In the genomic region with DNA sequence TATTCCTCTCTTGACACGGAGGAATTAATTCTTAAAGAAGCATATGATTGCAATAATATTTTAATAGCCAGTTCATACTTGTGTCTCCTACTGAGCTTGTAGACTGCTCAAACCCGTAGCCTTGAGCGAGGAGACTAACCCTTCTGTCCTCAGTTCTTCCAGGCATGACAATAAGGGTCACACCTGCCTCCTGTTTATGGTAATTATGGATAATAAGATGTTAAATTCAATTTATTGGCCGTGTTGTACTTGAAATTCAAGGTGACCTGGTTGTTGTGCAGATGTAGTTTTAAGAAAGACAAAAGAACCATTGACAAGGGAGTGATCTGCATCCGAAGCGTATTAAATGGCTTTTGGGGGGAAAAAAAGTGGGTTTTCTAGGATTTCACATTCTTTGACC, we compare ENCODE assay signal across 27 mouse cellular contexts.
A peak's percentile ranks its signal among the peaks of the same experiment; 100 is the strongest.
DNase-seq lines count a peak whose midpoint lies in the region; ATAC-seq and TF ChIP-seq lines count a peak whose summit lies in the region.
"Had no signal": no experiment of that assay in that cellular context is flagged by ENCODE, and none has a peak within 500 bp of the region (broad histone marks: within the 10 kb centered on the region; RNA-seq: fewer than 3 reads in every experiment).

No protein-coding gene starts in this region.

- WGBS in midbrain, embryonic 11.5 days = 79% methylated on average over 6 of the region's 6 CpGs
- 74% methylated on average over 6 of the region's 6 CpGs for WGBS in midbrain, embryonic 14.5 days

- no peaks in the 10 kb centered on the region for H3K27me3 ChIP-seq in midbrain, embryonic 11.5 days (ENCODE audit: control insufficient read depth, insufficient read depth, low read length)
- H3K27me3 ChIP-seq in midbrain, embryonic 14.5 days (ENCODE audit: control insufficient read depth, insufficient read depth, low read length) = no peaks in the 10 kb centered on the region
- H3K27me3 ChIP-seq: embryonic facial prominence, embryonic 12.5 days; embryonic facial prominence, embryonic 15.5 days; heart, embryonic 13.5 days had no signal

- no peaks in the 10 kb centered on the region for H3K9me3 ChIP-seq in midbrain, embryonic 11.5 days (ENCODE audit: control insufficient read depth, low read length)
- no peaks in the 10 kb centered on the region for H3K9me3 ChIP-seq in midbrain, embryonic 14.5 days (ENCODE audit: control insufficient read depth, low read length)
- H3K9me3 ChIP-seq: embryonic facial prominence, embryonic 12.5 days; embryonic facial prominence, embryonic 15.5 days; heart, embryonic 10.5 days; heart, embryonic 13.5 days had no signal

- H3K9ac ChIP-seq in midbrain, embryonic 11.5 days (ENCODE audit: low read length) = no peak overlapping the region
- no peak overlapping the region for H3K9ac ChIP-seq in midbrain, embryonic 14.5 days (replicated peaks; ENCODE audit: low read length)
- H3K9ac ChIP-seq: embryonic facial prominence, embryonic 12.5 days; embryonic facial prominence, embryonic 15.5 days; forebrain, postnatal 0 days; heart, embryonic 13.5 days; hindbrain, embryonic 14.5 days had no signal

- H3K36me3 ChIP-seq in midbrain, embryonic 11.5 days (ENCODE audit: control insufficient read depth, insufficient read depth, low read length) = no peaks in the 10 kb centered on the region
- H3K36me3 ChIP-seq in midbrain, embryonic 14.5 days (ENCODE audit: control insufficient read depth, insufficient read depth, low read length) = no peaks in the 10 kb centered on the region
- H3K36me3 ChIP-seq: embryonic facial prominence, embryonic 12.5 days; embryonic facial prominence, embryonic 15.5 days; heart, embryonic 10.5 days; heart, embryonic 13.5 days had no signal

- no peak overlapping the region for H3K4me2 ChIP-seq in midbrain, embryonic 11.5 days
- no peak overlapping the region for H3K4me2 ChIP-seq in midbrain, embryonic 14.5 days (ENCODE audit: low read length)
- H3K4me2 ChIP-seq: embryonic facial prominence, embryonic 12.5 days; embryonic facial prominence, embryonic 15.5 days; heart, embryonic 13.5 days; hindbrain, embryonic 14.5 days had no signal

- no peak overlapping the region for H3K4me3 ChIP-seq in midbrain, embryonic 11.5 days (ENCODE audit: low read depth, low read length)
- H3K4me3 ChIP-seq in midbrain, embryonic 14.5 days (replicated peaks; ENCODE audit: low read depth, low read length) = no peak overlapping the region
- no peak overlapping the region for H3K4me3 ChIP-seq in layer of hippocampus, adult 2 months
- H3K4me3 ChIP-seq: embryonic facial prominence, embryonic 12.5 days; embryonic facial prominence, embryonic 15.5 days; heart, adult 2 months; heart, embryonic 10.5 days; heart, embryonic 13.5 days had no signal

- H3K27ac ChIP-seq in midbrain, embryonic 11.5 days (ENCODE audit: low read depth, low read length) = no peak overlapping the region
- no peak overlapping the region for H3K27ac ChIP-seq in midbrain, embryonic 14.5 days (replicated peaks; ENCODE audit: low read depth, low read length)
- no peak overlapping the region for H3K27ac ChIP-seq in layer of hippocampus, adult 2 months
- H3K27ac ChIP-seq: embryonic facial prominence, embryonic 12.5 days; embryonic facial prominence, embryonic 15.5 days; heart, adult 2 months; heart, embryonic 10.5 days; heart, embryonic 13.5 days; hindbrain, embryonic 14.5 days; hindbrain, postnatal 0 days had no signal

- no peak for ATAC-seq in midbrain, embryonic 11.5 days (ENCODE audit: low FRiP score)
- ATAC-seq in midbrain, embryonic 14.5 days (ENCODE audit: low FRiP score, low TSS enrichment) = no peak
- ATAC-seq: CD4-positive, CD25-positive, alpha-beta regulatory T cell, adult 4 months; forebrain, embryonic 14.5 days; forebrain, postnatal 0 days; hindbrain, postnatal 0 days; inflammation-experienced regulatory T-cells, adult 6 months; intestine, embryonic 16.5 days had no signal

- DNase-seq in midbrain, embryonic 11.5 days (ENCODE audit: low spot score, missing footprints) = peak; percentile 2
- no peak for DNase-seq in midbrain, embryonic 14.5 days
- DNase-seq in ES-CJ7 (ENCODE audit: low read depth, low spot score) (peak; percentile 81), ZHBTc4 (ENCODE audit: low read depth, low spot score) (peak; percentile 79)
- no peak for DNase-seq in right cerebral cortex, postnatal 4 days
- no peak for DNase-seq in layer of hippocampus, adult 2 months (ENCODE audit: low spot score in 2 of 2)
- DNase-seq: adrenal gland, adult 2 months; adrenal gland, postnatal 14 days; cerebellum, adult 11-12 months; cerebellum, adult 8-10 months; cerebellum, postnatal 10 days; cerebellum, postnatal 36 days; embryo, embryonic 11 days; forebrain, postnatal 0 days; heart, adult 2 months; heart, postnatal 14 days; heart, postnatal 4 days had no signal

- no peak for TF ChIP-seq CTCF in layer of hippocampus, adult 2 months (conservative IDR thresholded peaks at IDR 0.05)

- no peaks in the 10 kb centered on the region for H3K4me1 ChIP-seq in midbrain, embryonic 11.5 days (ENCODE audit: control insufficient read depth, insufficient read depth, low read length)
- H3K4me1 ChIP-seq in midbrain, embryonic 14.5 days (ENCODE audit: control insufficient read depth, insufficient read depth, low read length) = no peaks in the 10 kb centered on the region
- H3K4me1 ChIP-seq: embryonic facial prominence, embryonic 12.5 days; embryonic facial prominence, embryonic 15.5 days; heart, embryonic 10.5 days; heart, embryonic 13.5 days had no signal

Comparison
In these comparisons a context has a peak if more than half of its experiments do, and no peak if none do; other contexts are left out.
1. DNase-seq: peak in midbrain, embryonic 11.5 days (single experiment), ES-CJ7 (single experiment) and ZHBTc4 (single experiment); none in midbrain, embryonic 14.5 days (single experiment), right cerebral cortex, postnatal 4 days (single experiment) and layer of hippocampus, adult 2 months (0 of 2).